Mouse (Mus musculus) kidney, postnatal 0 days (tissue): ENCODE data around the gene Naa38. TPM values are rescaled to one million over a fixed set of nuclear protein-coding genes. Genes with fewer than 3 reads are reported as not detected.
"Not testable (repeated sequence)": the region's sequence is repeated elsewhere in the genome, so short reads cannot be mapped to it uniquely, and the experiment has no call there.

ENCODE experiments used
- ATAC-seq: fragments of 200-750 bp; cut with Nextera tagmentation; replicated peaks from 2 replicates; pipeline ENCODE4 v1.8.0; 2017; ENCODE audit warnings: low read depth, moderate number of reproducible peaks, moderate TSS enrichment, moderate library complexity; ENCODE audit not compliant: low FRiP score
- DNase-seq: peaks from one replicate; pipeline ENCODE4 v3.0.0-alpha.2; 2016; ENCODE audit warnings: low spot score
- H3K27ac ChIP-seq: fragments of 300-500 bp; sonication (generic); 2 replicates; pipeline ENCODE4 v1.5.1; 2014; ENCODE audit warnings: mild to moderate bottlenecking
- H3K27me3 ChIP-seq: fragments of 300-500 bp; sonication (generic); 2 replicates; pipeline ENCODE4 v1.6.1; 2014; ENCODE audit warnings: low read length, mixed read lengths; ENCODE audit not compliant: insufficient read depth
- H3K36me3 ChIP-seq: fragments of 300-500 bp; sonication (generic); 2 replicates; pipeline ENCODE4 v1.6.1; 2014; ENCODE audit warnings: low read length, mixed read lengths; ENCODE audit not compliant: insufficient read depth
- H3K4me1 ChIP-seq: fragments of 300-500 bp; sonication (generic); replicated peaks from 2 replicates; pipeline ENCODE4 v1.6.1; 2014; ENCODE audit warnings: antibody characterized with exemption, low read length, mixed read lengths; ENCODE audit not compliant: insufficient read depth
- H3K4me2 ChIP-seq: fragments of 300-500 bp; sonication (generic); 2 replicates; pipeline ENCODE4 v1.6.1; 2014; ENCODE audit warnings: mild to moderate bottlenecking, low read length, moderate library complexity, mixed read lengths
- H3K4me3 ChIP-seq: fragments of 300-500 bp; sonication (generic); replicated peaks from 2 replicates; pipeline ENCODE4 v1.5.1; 2014; ENCODE audit warnings: low read depth, low read length
- H3K9ac ChIP-seq: fragments of 300-500 bp; sonication (generic); 2 replicates; pipeline ENCODE4 v1.6.1; 2014; ENCODE audit warnings: low read depth, low read length
- H3K9me3 ChIP-seq: fragments of 300-500 bp; sonication (generic); replicated peaks from 2 replicates; pipeline ENCODE4 v1.6.1; 2016; ENCODE audit warnings: low read length, inconsistent platforms, mixed read lengths
- CTCF ChIP-seq: IDR thresholded peaks from 2 replicates; pipeline ENCODE4 v1.5.1; 2016; ENCODE audit warnings: antibody characterized with exemption, low read depth, mild to moderate bottlenecking, moderate library complexity
- WGBS: fragments of 180-500 bp; shearing (Covaris S2); extraction: QIAGEN DNeasy Blood & Tissue Kit; methylation state at CpG from one replicate; pipeline ENCODE4 v1.1.7; 2014; 5-methylcytosine and 5-hydroxymethylcytosine counted together
- polyA plus RNA-seq: library from polyadenylated mRNA; unstranded; fragments of >200 nt; fragmentation: Nextera tagmentation; extraction: Ambion mirVana; gene quantifications from 2 replicates; pipeline ENCODE4 v1.2.1, GENCODE M21; 2015

Naa38 gene
- polyA plus RNA-seq, 1 experiment from 2014 or later: 198 TPM

- H3K4me2 ChIP-seq: no peak overlapping the region
- no peaks in the 10 kb centered on the region for H3K4me1 ChIP-seq
- no peak overlapping the region for H3K27ac ChIP-seq
- WGBS: 45% methylated on average over 10 of the region's 10 CpGs
- H3K4me3 ChIP-seq: no peak overlapping the region
- H3K36me3 ChIP-seq: no peaks in the 10 kb centered on the region
- DNase-seq: peak; percentile 92
- ATAC-seq: no peak
- H3K9me3 ChIP-seq: no peaks in the 10 kb centered on the region
- H3K27me3 ChIP-seq: no peaks in the 10 kb centered on the region
- H3K9ac ChIP-seq: no peak overlapping the region
- peak; percentile 83 for TF ChIP-seq CTCF
Observed at GRCm38 (mm10) chr11:69390400-69391034, 4.8 kb upstream of the Naa38 start.

DNA sequence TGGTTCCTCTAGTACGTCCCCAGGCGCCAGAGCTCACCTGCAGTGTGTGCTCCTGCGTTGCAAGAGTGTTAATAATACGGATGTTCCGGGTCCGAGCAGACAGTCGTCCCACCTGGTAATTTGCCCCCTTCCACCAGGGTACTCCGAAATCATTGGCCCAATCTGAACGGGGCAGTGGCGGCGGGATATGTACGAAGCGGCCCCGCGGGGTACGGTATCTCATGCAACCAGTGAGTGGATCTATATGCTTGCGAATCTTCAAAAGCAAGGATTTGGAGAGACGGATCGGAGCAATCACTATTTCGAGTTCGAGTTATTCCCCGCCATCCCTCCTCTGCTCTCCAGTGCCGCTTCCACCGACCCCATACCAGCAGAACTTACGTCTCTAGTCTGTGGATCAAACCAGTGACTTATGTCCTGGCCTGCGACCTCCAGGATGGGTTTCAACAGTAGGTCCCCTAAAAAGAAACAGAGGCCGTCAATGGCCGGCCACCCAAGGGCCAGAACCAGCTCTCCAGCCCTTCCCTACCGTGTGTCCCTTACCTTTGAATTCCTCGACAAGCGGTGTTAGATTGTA lies 608 bp upstream of the Naa38 start:
- not testable (repeated sequence) for H3K9me3 ChIP-seq, H3K27me3 ChIP-seq, H3K36me3 ChIP-seq, ATAC-seq
- peak; percentile 27 for DNase-seq
- Histone ChIP-seq H3K4me3 (peak overlapping the region; percentile 67), H3K27ac (peak overlapping the region; percentile 97), H3K9ac (peak overlapping the region; percentile 86), H3K4me2 (peak overlapping the region; percentile 73), H3K4me1 (peaks cover 13% of the 10 kb centered on the region; the same call in 1 of the 2 replicates)
- WGBS: under 1% methylated on average over 31 of the region's 31 CpGs

GRCm38 (mm10) chr11:69395634-69396373 lies 517 bp downstream of the Naa38 start:
- Histone ChIP-seq H3K9me3 (no peaks in the 10 kb centered on the region), H3K27ac (peak overlapping the region; percentile 97), H3K36me3 (peaks cover 12% of the 10 kb centered on the region), H3K9ac (peak overlapping the region; percentile 86), H3K4me3 (peak overlapping the region; percentile 67), H3K4me1 (peaks cover 13% of the 10 kb centered on the region; the same call in 1 of the 2 replicates), H3K4me2 (peak overlapping the region; percentile 73), H3K27me3 (no peaks in the 10 kb centered on the region)
- ATAC-seq: peak; percentile 82
- no peak for TF ChIP-seq CTCF
- under 1% methylated on average over 48 of the region's 48 CpGs for WGBS
- peak; percentile 100 for DNase-seq

GRCm38 (mm10) chr11:69396772-69397171 lies 1.5 kb downstream of the Naa38 start:
- ATAC-seq (no peak), DNase-seq (peak; percentile 66)

DNA sequence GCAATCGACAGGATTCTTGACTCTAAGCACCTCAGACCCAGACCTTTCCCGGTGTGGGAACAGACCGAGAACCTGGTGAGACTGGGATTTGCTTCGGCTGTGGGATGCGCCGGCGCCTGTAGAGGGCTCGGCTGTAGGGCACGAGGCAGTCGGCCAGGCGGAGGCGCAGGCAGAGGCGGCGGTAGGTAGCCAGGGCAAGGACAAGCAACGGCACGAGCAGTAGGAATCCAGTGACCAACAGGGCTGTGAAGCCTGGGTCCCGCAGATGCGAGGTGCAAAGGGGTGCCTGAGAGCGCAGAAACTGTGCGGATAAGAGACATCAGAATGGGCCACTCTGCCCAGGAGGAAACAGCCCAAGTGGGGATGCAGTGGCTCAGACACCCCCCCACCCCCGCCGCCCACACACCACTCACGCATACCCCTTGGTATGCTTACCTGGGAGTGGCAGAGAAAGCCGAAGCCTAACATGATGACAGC lies 2.3 kb downstream of the Naa38 start:
- DNase-seq (peak; percentile 55), ATAC-seq (no peak)
- H3K4me1 ChIP-seq: peaks cover 13% of the 10 kb centered on the region; the same call in 1 of the 2 replicates
- H3K9me3 ChIP-seq: no peaks in the 10 kb centered on the region
- H3K27ac ChIP-seq: peak overlapping the region; percentile 97
- peak overlapping the region; percentile 38 for H3K4me3 ChIP-seq
- H3K9ac ChIP-seq: peak overlapping the region; percentile 86
- H3K27me3 ChIP-seq: no peaks in the 10 kb centered on the region
- H3K36me3 ChIP-seq: peaks cover 25% of the 10 kb centered on the region
- 18% methylated on average over 24 of the region's 24 CpGs for WGBS
- TF ChIP-seq CTCF: peak; percentile 34; the same call in 1 of the 2 replicates
- peak overlapping the region; percentile 73 for H3K4me2 ChIP-seq

More at GRCm38 (mm10) chr11:69396772-69397171, 1.5 kb downstream of the Naa38 start:
- H3K9me3 ChIP-seq: no peaks in the 10 kb centered on the region
- no peak for TF ChIP-seq CTCF
- peaks cover 13% of the 10 kb centered on the region; the same call in 1 of the 2 replicates for H3K4me1 ChIP-seq
- 30% methylated on average over 11 of the region's 11 CpGs for WGBS
- H3K9ac ChIP-seq: peak overlapping the region; percentile 86
- peaks cover 19% of the 10 kb centered on the region for H3K36me3 ChIP-seq
- peak overlapping the region; percentile 73 for H3K4me2 ChIP-seq
- peak overlapping the region; percentile 97 for H3K27ac ChIP-seq
- H3K27me3 ChIP-seq: no peaks in the 10 kb centered on the region
- peak overlapping the region; percentile 67; the same call in 1 of the 2 replicates for H3K4me3 ChIP-seq

DNA sequence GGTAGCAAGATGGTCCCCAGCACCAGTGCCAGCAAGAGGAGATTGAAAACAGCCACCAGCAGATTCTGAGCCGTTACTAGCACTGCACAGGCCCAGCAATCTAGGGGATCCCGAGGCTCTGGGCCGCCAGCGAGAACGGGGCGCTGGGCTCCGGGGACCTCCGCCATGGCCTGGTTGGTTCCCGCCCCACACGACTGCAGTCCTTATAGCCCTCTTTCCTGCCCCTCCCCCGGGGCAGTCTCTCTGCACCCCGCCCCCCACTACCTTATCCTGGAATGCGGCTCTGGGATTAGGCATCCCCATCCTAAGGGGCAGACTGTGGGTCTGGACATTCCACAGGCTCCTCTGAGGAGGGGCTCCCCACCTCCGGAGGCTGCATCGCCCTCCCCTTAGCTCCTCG lies 2.8 kb downstream of the Naa38 start, which contains the start of gene Tmem88:
Gene Tmem88, minus strand, starts transcription at position 176 of the 400 bp plus-strand sequence.
- peak within 1 kb of the TSS; percentile 86 for H3K9ac ChIP-seq
- H3K4me2 ChIP-seq: peak within 1 kb of the TSS; percentile 73
- DNase-seq: peak; percentile 47
- no peak for ATAC-seq
- 19% methylated on average over 16 of the region's 16 CpGs for WGBS
- no peaks in the 10 kb centered on the region for H3K9me3 ChIP-seq
- H3K27ac ChIP-seq: peak within 1 kb of the TSS; percentile 97
- peak within 1 kb of the TSS; percentile 38 for H3K4me3 ChIP-seq
- no peaks in the 10 kb centered on the region for H3K27me3 ChIP-seq
- H3K4me1 ChIP-seq: peaks cover 13% of the 10 kb centered on the region; the same call in 1 of the 2 replicates
- TF ChIP-seq CTCF: no peak
- H3K36me3 ChIP-seq: peaks cover 25% of the 10 kb centered on the region
